Mouse (Mus musculus): Measurements from ENCODE around the gene Cpn2. TPM values are rescaled to one million over a fixed set of nuclear protein-coding genes. Genes with fewer than 3 reads are reported as not detected.

Cpn2 gene
- polyA plus RNA-seq (2012; rRNA removed), result 0.02 TPM in 1 of 2 replicates, not detected in the other

DNA sequence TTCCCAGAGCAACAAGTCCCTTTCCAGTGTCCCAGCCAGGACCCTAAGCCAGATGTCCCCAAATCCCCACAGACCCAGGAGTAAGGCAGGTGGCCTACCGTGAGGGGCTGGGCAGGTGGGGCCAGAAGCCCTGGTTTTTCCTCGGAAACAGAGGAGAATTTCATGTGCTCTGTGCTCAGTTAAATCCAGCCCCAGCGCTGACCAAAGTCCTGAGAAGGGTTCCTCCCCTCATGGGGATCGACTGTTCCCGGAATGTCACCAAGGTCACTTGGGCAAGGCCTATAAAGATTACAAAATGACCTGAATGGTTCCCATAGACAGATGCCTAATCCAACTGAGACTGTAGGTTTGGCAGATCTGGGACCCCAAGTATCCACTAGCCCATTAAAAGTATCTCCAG is at the start of gene Cpn2:
Gene Cpn2, minus strand, starts transcription at position 141 of the 400 bp plus-strand sequence.
- H3K27me3 ChIP-seq (ENCODE audit: control insufficient read depth, insufficient read depth, low read length), result no peaks in the 10 kb centered on the region
- no peak within 1 kb of the TSS for H3K27ac ChIP-seq (ENCODE audit: control insufficient read depth, insufficient read depth, low read depth, low read length)
- no peak within 1 kb of the TSS for H3K4me3 ChIP-seq (ENCODE audit: control insufficient read depth, low read depth, low read length)
- no peaks in the 10 kb centered on the region for H3K36me3 ChIP-seq (ENCODE audit: control insufficient read depth, insufficient read depth, low read length)
- H3K4me1 ChIP-seq (ENCODE audit: control insufficient read depth, insufficient read depth, low read length), result no peaks in the 10 kb centered on the region
- TF ChIP-seq CTCF (IDR thresholded peaks at IDR 0.05; ENCODE audit: control insufficient read depth, insufficient read depth, insufficient replicate concordance, low read depth, low read length) (no peak), POLR2A (IDR thresholded peaks at IDR 0.05; ENCODE audit: control insufficient read depth, low read depth, low read length) (no peak)

DNA sequence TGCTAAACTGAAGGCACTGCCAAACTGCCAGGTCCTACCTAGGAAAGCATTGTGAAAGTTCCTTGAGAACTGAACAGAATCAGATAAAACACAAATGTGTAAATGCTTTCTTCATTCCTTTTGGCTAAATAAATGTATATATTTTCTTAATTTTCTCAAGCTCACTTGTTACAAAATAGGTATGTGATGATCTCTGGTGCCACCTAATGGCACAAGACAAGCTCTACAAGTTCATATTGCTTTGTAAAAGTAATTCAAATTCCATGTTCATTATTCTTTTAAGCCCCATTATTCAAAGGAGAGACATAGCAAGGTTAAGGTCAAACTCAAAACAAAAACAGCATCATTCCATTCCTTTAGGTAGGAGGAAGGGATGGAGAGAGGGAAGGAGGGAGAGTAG is 46.9 kb upstream of the Cpn2 start:
- H3K27ac ChIP-seq (ENCODE audit: control insufficient read depth, insufficient read depth, low read depth, low read length), result no peak overlapping the region

DNA sequence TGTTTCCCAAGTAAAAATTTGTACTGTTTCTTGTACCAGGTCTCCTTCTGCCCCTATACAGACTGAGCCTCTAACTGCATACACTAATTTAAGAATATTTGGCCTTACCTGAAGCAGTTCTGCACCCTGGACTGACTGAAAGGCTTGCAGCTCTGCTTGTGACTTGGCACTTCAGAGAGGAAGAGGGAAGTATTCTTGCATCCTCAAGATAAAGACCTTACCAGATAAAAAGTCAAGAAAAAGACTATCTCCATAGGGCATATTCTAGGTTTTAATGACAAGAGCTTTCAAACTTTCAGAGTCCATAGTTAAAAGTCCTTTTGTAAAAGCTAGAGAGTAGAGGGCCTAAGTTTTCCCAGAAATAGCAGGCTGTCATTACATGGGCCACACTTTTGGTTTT is 43.3 kb upstream of the Cpn2 start, which contains the start of gene Gp5:
Gene Gp5, minus strand, starts transcription at position 133 of the 400 bp plus-strand sequence.
- TF ChIP-seq POLR2A (IDR thresholded peaks at IDR 0.05; ENCODE audit: control insufficient read depth, low read depth, low read length) (no peak), CTCF (IDR thresholded peaks at IDR 0.05; ENCODE audit: control insufficient read depth, insufficient read depth, insufficient replicate concordance, low read depth, low read length) (no peak)
- H3K4me1 ChIP-seq (ENCODE audit: control insufficient read depth, insufficient read depth, low read length), result peaks cover 22% of the 10 kb centered on the region
- no peaks in the 10 kb centered on the region for H3K27me3 ChIP-seq (ENCODE audit: control insufficient read depth, insufficient read depth, low read length)
- H3K27ac ChIP-seq (ENCODE audit: control insufficient read depth, insufficient read depth, low read depth, low read length), result no peak within 1 kb of the TSS
- no peaks in the 10 kb centered on the region; the same call in 1 of the 2 replicates for H3K36me3 ChIP-seq (ENCODE audit: control insufficient read depth, insufficient read depth, low read length)
- peak within 1 kb of the TSS; percentile 75 for H3K4me3 ChIP-seq (ENCODE audit: control insufficient read depth, low read depth, low read length)

More for the DNA sequence above, 46.9 kb upstream of the Cpn2 start:
- Histone ChIP-seq H3K4me3 (ENCODE audit: control insufficient read depth, low read depth, low read length) (no peak overlapping the region), H3K4me1 (ENCODE audit: control insufficient read depth, insufficient read depth, low read length) (peaks cover 3% of the 10 kb centered on the region), H3K27me3 (ENCODE audit: control insufficient read depth, insufficient read depth, low read length) (no peaks in the 10 kb centered on the region), H3K36me3 (ENCODE audit: control insufficient read depth, insufficient read depth, low read length) (no peaks in the 10 kb centered on the region; the same call in 1 of the 2 replicates)
- TF ChIP-seq CTCF (IDR thresholded peaks at IDR 0.05; ENCODE audit: control insufficient read depth, insufficient read depth, insufficient replicate concordance, low read depth, low read length) (no peak), POLR2A (IDR thresholded peaks at IDR 0.05; ENCODE audit: control insufficient read depth, low read depth, low read length) (no peak)

DNA sequence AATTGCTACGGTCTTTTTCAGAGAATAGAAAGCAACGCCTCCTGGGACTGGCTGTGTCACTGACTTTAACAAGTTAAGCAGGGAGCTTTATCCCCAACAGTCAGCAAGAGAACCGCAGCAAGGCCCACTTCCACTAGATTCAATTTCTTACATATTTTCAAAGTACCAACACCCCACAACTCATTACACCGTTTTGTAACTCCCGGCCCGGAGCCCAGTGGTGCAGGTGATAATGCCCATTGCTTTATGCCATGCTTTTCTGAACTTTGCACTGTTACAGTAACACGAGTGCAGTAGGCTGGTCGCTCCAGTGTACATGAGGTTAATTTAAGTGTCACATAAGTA is 42.8 kb upstream of the Cpn2 start:
- H3K27me3 ChIP-seq (ENCODE audit: control insufficient read depth, insufficient read depth, low read length), result no peaks in the 10 kb centered on the region
- H3K27ac ChIP-seq (ENCODE audit: control insufficient read depth, insufficient read depth, low read depth, low read length), result no peak overlapping the region

DNA sequence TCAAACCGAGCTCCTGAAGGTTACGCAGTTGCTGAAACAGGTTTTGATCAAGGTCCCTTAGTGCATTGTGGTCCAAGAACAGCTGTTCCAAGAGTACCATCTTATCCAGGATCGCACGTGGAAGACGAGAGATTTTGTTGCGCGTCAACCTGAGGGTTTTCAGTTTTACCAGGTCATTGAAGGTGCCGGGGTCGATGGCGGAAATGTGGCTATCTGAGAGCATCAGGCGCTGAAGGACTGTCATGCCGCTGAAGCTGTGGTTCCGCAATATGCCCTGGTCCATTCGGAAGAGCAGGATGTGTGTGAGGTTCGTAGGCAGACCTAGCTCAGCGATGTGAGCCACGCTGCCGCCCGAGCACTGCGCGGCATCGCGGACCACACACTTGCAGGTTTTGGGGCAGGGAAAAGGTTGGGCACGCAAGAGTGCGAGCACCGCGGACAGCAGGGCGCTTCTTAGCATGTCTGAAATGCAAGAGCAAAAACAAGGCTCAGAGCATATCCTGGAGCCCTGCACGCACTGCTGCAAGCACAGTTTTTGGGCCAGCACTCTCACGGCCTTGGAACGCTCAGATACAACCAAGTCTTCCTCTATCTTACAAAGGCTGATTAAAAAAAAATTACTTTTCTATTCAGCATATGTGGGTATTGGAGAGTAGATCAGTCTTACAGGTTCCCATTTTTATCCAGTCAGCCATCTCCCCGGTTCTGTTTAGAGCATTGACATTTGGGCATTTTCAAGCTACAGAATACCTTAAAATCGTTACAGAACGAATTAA is 42.3 kb upstream of the Cpn2 start:
- H3K27me3 ChIP-seq (ENCODE audit: control insufficient read depth, insufficient read depth, low read length), result no peaks in the 10 kb centered on the region

More for the DNA sequence above, 42.8 kb upstream of the Cpn2 start:
- TF ChIP-seq CTCF (IDR thresholded peaks at IDR 0.05; ENCODE audit: control insufficient read depth, insufficient read depth, insufficient replicate concordance, low read depth, low read length), result no peak
- no peak for TF ChIP-seq POLR2A (IDR thresholded peaks at IDR 0.05; ENCODE audit: control insufficient read depth, low read depth, low read length)
- peaks cover 22% of the 10 kb centered on the region for H3K4me1 ChIP-seq (ENCODE audit: control insufficient read depth, insufficient read depth, low read length)
- no peaks in the 10 kb centered on the region for H3K36me3 ChIP-seq (ENCODE audit: control insufficient read depth, insufficient read depth, low read length)
- H3K4me3 ChIP-seq (ENCODE audit: control insufficient read depth, low read depth, low read length), result no peak overlapping the region

DNA sequence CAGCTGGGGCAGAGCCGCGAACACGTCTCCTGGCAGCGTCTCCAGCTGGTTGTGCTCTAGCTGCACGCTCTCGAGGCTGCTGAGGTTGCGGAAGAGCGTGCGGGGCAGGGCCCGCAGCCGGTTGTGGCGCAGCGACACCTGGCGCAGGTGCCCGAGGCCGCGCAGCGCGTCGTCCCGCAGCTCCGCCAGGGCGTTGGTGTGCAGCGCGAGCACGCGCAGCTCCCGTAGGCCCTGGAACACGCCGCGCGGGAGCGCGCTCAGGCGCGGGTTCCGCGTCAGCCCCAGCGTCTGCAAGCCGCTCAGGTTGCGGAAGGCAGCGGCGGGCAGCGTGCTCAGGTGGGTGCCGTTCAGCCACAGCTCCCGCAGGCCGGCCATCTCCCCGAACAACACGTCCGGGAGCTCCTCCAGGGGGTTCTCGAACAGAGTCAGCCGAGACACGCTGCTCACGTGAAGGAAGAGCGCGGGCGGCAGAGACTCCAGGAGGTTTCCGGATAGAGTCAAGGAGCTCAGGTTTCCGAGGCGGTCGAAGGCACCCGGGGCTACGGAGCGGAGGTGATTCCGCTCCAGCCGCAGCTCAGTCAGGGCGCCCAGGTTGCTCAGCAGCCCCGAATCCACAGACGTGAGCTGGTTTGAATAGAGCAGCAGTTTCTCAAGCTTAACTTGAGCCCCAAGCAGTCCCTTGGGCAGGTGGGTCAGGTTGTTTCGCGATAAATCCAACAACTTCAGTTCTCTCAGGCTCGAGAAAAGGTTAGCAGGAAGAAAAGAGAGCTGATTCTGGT is 41.5 kb upstream of the Cpn2 start:
- Histone ChIP-seq H3K36me3 (ENCODE audit: control insufficient read depth, insufficient read depth, low read length) (no peaks in the 10 kb centered on the region), H3K27ac (ENCODE audit: control insufficient read depth, insufficient read depth, low read depth, low read length) (no peak overlapping the region), H3K27me3 (ENCODE audit: control insufficient read depth, insufficient read depth, low read length) (no peaks in the 10 kb centered on the region), H3K4me1 (ENCODE audit: control insufficient read depth, insufficient read depth, low read length) (peaks cover 24% of the 10 kb centered on the region), H3K4me3 (ENCODE audit: control insufficient read depth, low read depth, low read length) (peak overlapping the region; percentile 75)
- no peak for TF ChIP-seq POLR2A (IDR thresholded peaks at IDR 0.05; ENCODE audit: control insufficient read depth, low read depth, low read length)
- TF ChIP-seq CTCF (IDR thresholded peaks at IDR 0.05; ENCODE audit: control insufficient read depth, insufficient read depth, insufficient replicate concordance, low read depth, low read length), result no peak

More for the DNA sequence above, 42.3 kb upstream of the Cpn2 start:
- Histone ChIP-seq H3K4me1 (ENCODE audit: control insufficient read depth, insufficient read depth, low read length) (peaks cover 22% of the 10 kb centered on the region), H3K27ac (ENCODE audit: control insufficient read depth, insufficient read depth, low read depth, low read length) (no peak overlapping the region), H3K36me3 (ENCODE audit: control insufficient read depth, insufficient read depth, low read length) (no peaks in the 10 kb centered on the region), H3K4me3 (ENCODE audit: control insufficient read depth, low read depth, low read length) (peak overlapping the region; percentile 75)
- TF ChIP-seq CTCF (IDR thresholded peaks at IDR 0.05; ENCODE audit: control insufficient read depth, insufficient read depth, insufficient replicate concordance, low read depth, low read length) (no peak), POLR2A (IDR thresholded peaks at IDR 0.05; ENCODE audit: control insufficient read depth, low read depth, low read length) (no peak)

DNA sequence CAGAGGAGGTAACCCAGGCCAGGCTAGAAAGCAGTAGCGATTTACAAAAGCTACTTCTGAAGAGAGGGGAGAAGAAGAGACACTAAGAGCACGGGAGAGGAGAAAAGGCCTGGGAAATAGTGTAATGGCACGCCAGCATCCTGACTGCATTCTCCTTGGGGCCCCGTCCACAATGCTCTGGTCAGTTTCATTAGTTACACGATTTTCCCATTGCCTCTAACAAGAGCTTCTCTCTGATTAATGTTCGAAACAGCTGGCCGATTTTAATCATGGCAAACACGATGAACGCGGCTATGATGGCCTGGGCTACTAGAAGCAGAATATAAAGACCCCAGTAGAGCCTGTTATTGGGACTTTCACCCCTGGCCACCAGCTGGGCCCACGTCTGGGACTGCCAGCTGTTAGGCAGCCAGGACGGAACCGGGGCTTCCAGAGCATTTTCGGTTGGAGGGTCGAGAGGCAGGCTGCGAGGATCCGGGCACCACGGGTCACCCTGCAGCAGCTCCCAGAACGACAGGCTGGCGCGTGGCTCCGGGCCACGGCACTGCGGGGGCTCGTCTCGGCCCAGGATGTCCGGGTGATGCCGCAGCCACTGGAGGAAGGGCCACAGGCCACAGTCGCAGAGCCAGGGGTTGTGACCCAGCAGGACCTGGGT is 40.8 kb upstream of the Cpn2 start:
- Histone ChIP-seq H3K36me3 (ENCODE audit: control insufficient read depth, insufficient read depth, low read length) (no peaks in the 10 kb centered on the region), H3K4me1 (ENCODE audit: control insufficient read depth, insufficient read depth, low read length) (peaks cover 26% of the 10 kb centered on the region), H3K4me3 (ENCODE audit: control insufficient read depth, low read depth, low read length) (peak overlapping the region; percentile 75), H3K27me3 (ENCODE audit: control insufficient read depth, insufficient read depth, low read length) (no peaks in the 10 kb centered on the region), H3K27ac (ENCODE audit: control insufficient read depth, insufficient read depth, low read depth, low read length) (no peak overlapping the region)
- TF ChIP-seq POLR2A (IDR thresholded peaks at IDR 0.05; ENCODE audit: control insufficient read depth, low read depth, low read length) (no peak), CTCF (IDR thresholded peaks at IDR 0.05; ENCODE audit: control insufficient read depth, insufficient read depth, insufficient replicate concordance, low read depth, low read length) (no peak)

Data from testis, adult 2 months (tissue).